Mouse (Mus musculus): ENCODE measurements around the gene Skor1.

Skor1 gene

GRCm38 (mm10) chr9:63092567-63092966 is 56.2 kb downstream of the Skor1 start:
- DNase-seq (ENCODE audit: extremely low spot score, low spot score), result peak; percentile 44

- peak; percentile 80 for DNase-seq (ENCODE audit: extremely low spot score, low spot score)
Observed at GRCm38 (mm10) chr9:63091971-63092528, 56.7 kb downstream of the Skor1 start.

- peak; percentile 23 for DNase-seq (ENCODE audit: extremely low spot score, low spot score)
Observed at GRCm38 (mm10) chr9:63091101-63091921, 57.5 kb downstream of the Skor1 start.

GRCm38 (mm10) chr9:63089141-63089540 is 59.6 kb downstream of the Skor1 start:
- no peak for DNase-seq (ENCODE audit: extremely low spot score, low spot score)

Measured in neural tube, embryonic 10.5 days (tissue).